Mouse (Mus musculus) left cerebral cortex, postnatal 4 days (tissue): ENCODE results near the gene Plekhb1. TPM values are rescaled to one million over a fixed set of nuclear protein-coding genes. Genes with fewer than 3 reads are reported as not detected.

Experiments used
- DNase-seq: peaks from one replicate; pipeline ENCODE4 v3.0.0-alpha.2; 2022
- intact Hi-C: fragments of 180-260 bp; cut with DNase I; formaldehyde crosslinking; loops from one replicate; pipeline ENCODE4 v1.15.1; 2025
- total RNA-seq, 2 experiments: library from RNA; stranded (reverse); gene quantifications; 2 replicates each; pipeline ENCODE4 v1.2.3; 2021

Plekhb1 gene
- 10 to 100 TPM; 11.6 to 14.3 TPM for total RNA-seq

DNA sequence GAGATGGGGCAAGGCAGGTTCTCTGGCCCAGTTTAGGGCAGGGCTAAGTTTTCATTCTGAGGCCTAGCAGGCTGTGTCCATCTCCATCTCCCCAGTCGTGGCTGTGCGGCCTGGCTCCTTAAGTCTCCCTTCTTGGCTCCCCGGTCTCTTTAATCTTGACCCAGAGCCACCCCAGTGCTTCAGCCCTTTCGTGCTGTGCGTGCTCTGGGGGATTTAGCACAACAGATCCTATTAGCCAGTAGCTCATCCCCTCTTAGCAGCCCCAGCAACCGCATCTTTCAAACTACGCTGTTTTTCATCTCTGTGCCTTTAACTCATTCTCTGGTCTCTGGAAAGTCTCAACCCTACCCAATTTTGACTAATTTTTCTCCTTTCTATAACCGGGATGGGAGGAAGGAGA lies at the start of gene Plekhb1:
Plekhb1 (minus strand) TSS at position 184 of the 400 bp plus-strand sequence.
- DNase-seq: no peak
- intact Hi-C loops: loop anchor here (10.0 kb wide), 1 partner anchor 137 kb away; no protein-coding TSS in a partner anchor

- intact Hi-C loops: no loop called here
- DNase-seq: peak; percentile 10
Observed at GRCm38 (mm10) chr7:100706883-100707480, 44.8 kb upstream of the Plekhb1 start.

DNA sequence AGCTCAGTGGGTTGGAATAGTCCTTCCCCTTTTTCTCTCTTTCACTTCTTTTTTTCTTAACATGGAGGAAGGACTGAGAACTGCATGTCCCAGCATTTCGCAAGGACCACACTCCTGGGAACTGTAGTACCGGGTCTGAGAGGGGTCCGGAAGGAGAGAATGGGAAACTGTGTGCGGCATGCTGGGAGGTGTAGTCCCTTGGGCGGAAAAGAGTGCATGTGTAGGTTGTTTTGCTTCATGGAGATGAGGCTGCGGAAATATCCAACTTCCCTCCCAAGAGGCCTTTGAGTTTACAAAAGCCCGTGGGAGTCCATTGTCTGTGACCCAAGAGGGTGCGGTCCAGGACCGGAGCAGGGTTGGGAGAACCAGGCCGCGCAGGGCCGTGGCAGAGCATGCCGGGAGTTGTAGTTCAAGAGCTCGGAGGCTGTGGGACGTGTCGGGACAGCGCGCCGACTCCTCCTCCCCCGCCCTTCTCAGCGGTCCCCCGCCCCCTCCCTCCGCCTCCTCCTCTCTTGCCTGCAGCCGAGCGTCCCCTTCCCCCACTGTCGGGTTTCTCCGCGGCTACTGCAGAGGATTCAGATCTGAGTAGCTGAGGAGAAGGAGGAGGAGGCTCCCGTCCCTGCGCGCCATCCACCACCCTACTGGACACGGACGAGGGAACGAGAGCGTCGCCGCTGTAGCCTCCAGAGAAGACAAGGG lies 44.1 kb upstream of the Plekhb1 start, which contains the start of gene Fam168a:
Fam168a (plus strand) TSS at position 493 of the 699 bp plus-strand sequence.
- intact Hi-C loops: no loop called here

GRCm38 (mm10) chr7:100699771-100700770 lies 37.9 kb upstream of the Plekhb1 start:
- intact Hi-C loops: no loop called here

More for the DNA sequence above, 44.1 kb upstream of the Plekhb1 start, which contains the start of gene Fam168a:
- DNase-seq: peak; percentile 98

GRCm38 (mm10) chr7:100693199-100693598 lies 31.0 kb upstream of the Plekhb1 start:
- DNase-seq: no peak
- intact Hi-C loops: no loop called here

More at GRCm38 (mm10) chr7:100699771-100700770, 37.9 kb upstream of the Plekhb1 start:
- no peak for DNase-seq

- DNase-seq: no peak
- intact Hi-C loops: loop anchor here (5.0 kb wide), 1 partner anchor 129 kb away; no protein-coding TSS in a partner anchor
Observed at GRCm38 (mm10) chr7:100688471-100688870, 26.3 kb upstream of the Plekhb1 start.

DNA sequence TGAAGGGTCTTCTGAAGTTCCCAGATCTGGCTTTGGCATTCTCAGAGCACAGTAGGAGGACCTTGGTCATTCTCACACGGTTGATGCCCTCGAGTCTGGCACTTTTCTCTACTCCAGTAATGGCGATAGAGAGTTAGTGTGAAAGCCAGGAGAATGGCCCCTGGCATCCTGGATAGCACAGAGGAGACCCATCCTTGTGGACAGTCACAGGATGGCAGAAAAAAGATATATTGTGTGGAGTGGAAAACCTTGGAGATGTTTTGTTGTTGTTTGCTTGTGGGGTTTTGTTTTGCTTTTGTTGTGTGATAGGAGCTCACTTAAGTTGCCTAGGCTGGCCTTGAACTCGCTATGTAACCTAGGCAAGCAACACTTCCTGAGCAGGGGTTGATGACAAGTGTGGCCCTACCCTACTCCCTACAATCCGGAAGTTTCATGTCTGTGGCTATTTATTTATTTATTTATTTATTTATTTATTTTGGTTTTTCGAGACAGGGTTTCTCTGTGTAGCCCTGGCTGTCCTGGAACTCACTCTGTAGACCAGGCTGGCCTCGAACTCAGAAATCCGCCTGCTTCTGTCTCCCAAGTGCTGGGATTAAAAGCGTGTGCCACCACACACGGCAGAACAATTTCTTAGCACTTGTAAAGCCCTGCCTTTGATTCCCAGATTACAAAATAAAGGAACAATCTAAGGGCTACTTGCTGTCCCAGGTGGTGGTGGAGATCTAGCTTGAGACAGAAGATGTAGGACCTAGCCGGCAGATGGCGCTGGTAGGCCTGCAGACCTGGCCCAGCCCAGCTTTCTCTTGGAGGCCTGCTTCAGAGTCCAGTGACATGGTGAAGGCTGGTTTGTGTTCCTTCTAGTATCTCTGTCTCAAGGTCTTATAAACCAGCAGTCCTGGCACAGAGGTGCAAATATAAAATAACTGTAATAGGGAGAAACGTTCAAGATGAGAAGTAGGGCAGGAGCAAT lies 23.1 kb upstream of the Plekhb1 start:
- intact Hi-C loops: loop anchor here (5.0 kb wide), 1 partner anchor 132 kb away; no protein-coding TSS in a partner anchor
- peak; percentile 85 for DNase-seq

- intact Hi-C loops: no loop called here
- peak; percentile 55 for DNase-seq
Observed at GRCm38 (mm10) chr7:100684538-100684937, 22.3 kb upstream of the Plekhb1 start.

GRCm38 (mm10) chr7:100684081-100684480 lies 21.9 kb upstream of the Plekhb1 start:
- no peak for DNase-seq
- intact Hi-C loops: no loop called here

GRCm38 (mm10) chr7:100683241-100683640 lies 21.0 kb upstream of the Plekhb1 start:
- intact Hi-C loops: no loop called here

GRCm38 (mm10) chr7:100681132-100681531 lies 18.9 kb upstream of the Plekhb1 start:
- intact Hi-C loops: no loop called here
- DNase-seq: no peak

More at GRCm38 (mm10) chr7:100683241-100683640, 21.0 kb upstream of the Plekhb1 start:
- no peak for DNase-seq

DNA sequence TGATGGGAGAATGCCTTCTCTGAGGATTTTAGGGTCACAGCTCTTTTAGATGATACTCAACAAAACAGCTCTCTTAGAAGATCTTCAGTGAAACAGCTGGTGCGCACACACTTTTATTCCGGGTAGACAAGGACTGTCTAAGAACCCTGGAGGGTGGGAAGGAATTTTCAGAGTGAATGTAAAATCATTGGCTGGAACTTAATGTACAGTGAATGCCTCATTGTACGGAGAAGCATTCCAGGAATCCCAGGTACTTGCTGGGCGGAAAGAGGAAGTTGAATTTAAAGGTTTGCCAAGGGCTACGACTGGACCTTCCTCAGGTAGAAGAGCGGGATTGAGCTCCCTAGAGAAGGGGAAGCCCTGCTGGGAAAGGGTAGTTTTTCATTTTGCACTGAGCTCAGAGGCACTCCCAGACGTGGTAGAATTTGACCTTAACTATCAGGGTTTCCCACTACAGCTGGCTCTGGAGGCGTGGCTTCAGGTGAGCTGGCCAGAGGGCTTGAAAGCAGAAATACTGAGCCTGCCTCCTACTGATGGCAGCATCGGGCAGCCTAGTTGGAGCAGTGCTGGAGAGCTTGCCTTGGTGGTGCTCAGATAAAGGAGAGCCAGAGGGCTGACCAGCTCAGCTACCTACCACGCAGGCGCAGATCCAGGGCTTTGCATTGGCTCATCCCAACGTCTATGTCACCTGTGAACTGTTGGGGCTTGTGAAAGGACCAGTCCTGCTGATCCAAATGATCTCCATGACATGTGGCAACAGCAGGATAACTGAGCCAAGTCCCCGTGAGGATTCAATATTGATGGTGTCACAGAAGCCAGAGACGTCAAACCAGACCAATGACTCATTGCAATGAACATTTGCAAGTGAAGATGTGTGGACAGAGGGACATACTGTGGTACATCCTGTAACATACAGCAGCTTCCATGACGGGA lies 17.0 kb upstream of the Plekhb1 start:
- intact Hi-C loops: no loop called here

DNA sequence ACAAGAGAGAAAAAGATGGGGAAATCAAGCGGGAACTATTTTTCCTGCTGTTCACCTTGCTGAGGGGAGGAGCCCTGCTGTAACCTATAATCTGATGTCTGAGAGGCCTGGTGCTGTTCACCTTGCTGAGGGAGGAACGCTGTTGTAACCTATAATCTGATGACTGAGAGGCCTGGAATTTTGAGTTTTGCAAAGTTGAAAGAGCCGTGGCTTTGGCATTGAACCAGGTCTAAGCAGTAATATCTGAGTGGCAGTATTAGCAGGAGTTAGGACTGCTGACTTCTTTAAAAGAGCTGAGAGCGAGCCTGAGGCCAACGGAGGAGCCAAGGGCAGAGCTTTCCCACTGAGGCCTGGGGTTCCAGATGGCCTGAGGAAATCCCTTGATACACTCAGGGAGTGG lies 15.8 kb upstream of the Plekhb1 start:
- intact Hi-C loops: no loop called here
- DNase-seq: no peak

More for the DNA sequence above, 17.0 kb upstream of the Plekhb1 start:
- no peak for DNase-seq

DNA sequence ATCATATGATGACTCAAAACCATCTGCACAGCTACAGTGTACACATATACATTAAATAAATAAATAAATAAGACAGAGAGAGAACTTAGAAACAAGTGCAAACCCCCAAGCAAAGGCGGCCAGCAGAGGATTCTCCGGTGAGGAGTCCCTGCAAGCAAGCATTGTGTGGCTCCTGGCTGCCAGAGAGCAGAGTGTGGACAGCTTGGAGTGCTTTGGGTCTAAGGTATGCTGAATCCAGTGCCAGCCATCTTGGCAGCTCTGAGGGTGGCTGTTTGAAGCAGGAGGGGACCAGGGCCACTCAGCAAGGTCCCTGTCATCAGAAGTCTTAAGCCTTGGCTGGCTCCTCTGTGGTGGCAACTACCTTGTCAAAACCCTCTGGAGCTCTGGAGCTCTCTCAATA lies 12.7 kb upstream of the Plekhb1 start:
- intact Hi-C loops: no loop called here
- no peak for DNase-seq

DNA sequence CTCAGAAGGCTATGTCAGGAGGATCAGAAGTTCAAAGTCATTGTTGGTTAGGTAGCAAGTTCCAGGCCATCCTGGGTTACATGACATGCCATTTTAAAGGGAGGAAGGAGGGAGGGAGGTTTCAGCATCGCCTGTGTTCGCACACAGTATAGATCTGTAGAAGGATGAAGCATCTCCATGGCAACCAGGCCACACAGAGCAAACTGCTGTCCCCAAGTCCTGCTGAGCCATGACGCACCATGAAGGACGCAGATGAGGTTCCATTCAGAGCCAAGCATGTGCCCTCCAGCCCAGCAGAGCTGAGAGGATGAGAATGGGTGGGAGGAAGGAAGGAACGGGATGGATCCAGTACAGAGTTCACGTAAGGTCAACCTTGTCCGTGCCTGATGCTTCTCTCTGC lies 11.2 kb upstream of the Plekhb1 start:
- intact Hi-C loops: no loop called here
- no peak for DNase-seq

DNA sequence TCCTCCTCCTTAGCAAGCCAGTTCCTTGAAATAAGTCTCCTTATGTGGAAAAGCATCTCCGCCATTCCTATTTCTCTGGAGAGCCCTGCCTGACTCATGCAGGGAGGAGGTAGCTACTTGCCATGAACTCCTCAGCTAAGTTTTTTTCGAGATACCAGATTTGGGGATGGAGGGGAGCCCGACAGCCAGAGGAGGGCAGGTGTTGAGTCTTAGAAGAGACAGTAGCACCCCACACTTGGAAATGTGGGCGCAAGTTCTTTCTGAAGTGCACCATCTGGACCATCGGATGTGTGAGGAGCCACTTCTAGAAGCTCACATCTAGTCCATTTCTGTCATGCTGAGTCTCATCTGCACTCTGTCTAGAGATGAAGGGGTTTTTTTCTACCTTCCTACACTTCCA lies 8.4 kb upstream of the Plekhb1 start:
- intact Hi-C loops: no loop called here
- DNase-seq: no peak

- no peak for DNase-seq
- intact Hi-C loops: loop anchor here (10.0 kb wide), 1 partner anchor 139 kb away; no protein-coding TSS in a partner anchor
Observed at GRCm38 (mm10) chr7:100663729-100664304, 1.6 kb upstream of the Plekhb1 start.

DNA sequence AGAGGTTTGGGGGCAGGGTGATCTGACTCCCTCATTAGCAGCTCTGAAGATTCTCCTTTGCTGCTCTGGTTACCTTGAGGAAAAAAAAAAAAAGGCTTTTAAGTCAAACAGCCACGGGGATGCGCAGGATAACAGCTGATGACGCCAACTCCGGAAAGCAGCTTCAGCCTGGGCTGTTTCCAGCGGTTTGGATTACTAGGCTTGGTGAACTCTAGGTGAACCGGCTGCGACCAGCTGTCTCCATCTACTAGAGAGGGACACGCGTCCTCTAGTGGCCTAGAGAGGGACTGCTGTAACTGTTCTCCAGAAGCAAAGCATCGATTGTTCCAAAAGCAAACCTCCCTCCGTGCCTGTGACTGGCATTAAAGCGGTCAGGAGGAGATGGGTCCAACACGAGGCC lies 976 bp upstream of the Plekhb1 start:
- intact Hi-C loops: loop anchor here (10.0 kb wide), 1 partner anchor 138 kb away; no protein-coding TSS in a partner anchor
- peak; percentile 90 for DNase-seq
